Mouse (Mus musculus): Measurements from ENCODE around the gene Ssxb10.
A peak's percentile ranks its signal among the peaks of the same experiment; 100 is the strongest.
"Not testable (repeated sequence)": the region's sequence is repeated elsewhere in the genome, so short reads cannot be mapped to it uniquely, and the experiment has no call there.

Ssxb10 gene

DNA sequence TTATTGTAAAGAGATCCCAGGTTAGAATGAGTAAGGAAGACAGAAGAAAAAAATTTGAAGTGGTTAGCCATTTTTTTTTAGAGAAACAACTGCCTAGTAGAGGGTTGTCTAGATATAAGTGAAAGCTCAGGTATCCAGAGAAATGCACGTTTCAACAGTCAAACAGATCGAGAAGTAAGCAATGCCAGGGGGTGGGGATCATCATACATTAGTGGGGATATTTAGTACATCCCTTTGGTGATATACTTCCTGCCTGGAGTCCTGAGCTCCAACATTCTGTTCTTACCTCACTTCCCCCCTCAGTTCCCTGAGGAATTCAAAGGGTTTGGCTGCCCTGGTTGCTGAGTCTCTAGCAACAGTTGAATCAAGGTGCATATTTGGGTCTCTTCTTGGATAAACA is at the start of gene Ssxb10:
Gene Ssxb10, plus strand, starts transcription at position 301 of the 400 bp plus-strand sequence.
- no peak for DNase-seq

- DNase-seq: no peak
Measured at GRCm38 (mm10) chrX:8288621-8289020, 38.6 kb upstream of the Ssxb10 start.

DNA sequence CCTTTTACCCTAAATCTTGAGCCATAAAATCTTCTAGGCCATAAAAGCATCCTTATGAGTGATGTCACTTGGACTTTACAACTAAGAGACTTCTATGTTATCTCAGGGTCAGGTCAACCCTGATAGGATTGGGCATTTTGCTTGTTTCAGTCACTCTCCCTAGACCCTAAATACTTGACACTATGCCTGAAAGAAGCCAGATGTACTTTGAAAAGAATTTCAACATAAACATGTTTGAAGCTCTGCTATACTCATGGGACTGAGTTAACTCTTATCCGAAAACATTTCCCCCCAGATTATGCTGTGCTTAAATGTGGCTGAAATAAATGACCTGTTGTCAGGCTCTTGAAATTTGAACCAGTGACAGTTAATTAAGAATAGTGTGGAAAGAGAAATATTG is 17.9 kb upstream of the Ssxb10 start:
- DNase-seq: no peak

GRCm38 (mm10) chrX:8314905-8315304 is 12.3 kb upstream of the Ssxb10 start:
- DNase-seq: peak; percentile 50 to 55

DNA sequence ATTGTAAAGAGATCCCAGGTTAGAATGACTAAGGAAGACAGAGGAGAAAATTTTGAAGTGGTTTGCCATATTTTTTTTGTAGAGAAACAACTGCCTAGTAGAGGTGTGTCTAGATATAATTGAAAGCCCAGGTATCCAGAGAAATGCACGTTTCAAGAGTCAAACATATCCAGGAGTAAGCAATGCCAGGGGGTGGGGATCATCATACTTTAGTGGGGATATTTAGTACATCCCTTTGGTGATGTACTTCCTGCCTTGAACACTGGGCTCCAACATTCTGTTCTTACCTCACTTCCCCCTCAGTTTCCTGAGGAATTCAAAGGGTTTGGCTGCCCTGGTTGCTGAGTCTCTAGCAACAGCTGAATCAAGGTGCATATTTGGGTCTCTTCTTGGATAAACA is 39.5 kb downstream of the Ssxb10 start, which contains the start of gene Ssxb9:
Gene Ssxb9, plus strand, starts transcription at position 301 of the 400 bp plus-strand sequence.
- not testable (repeated sequence) for DNase-seq
